Mouse (Mus musculus): ENCODE results near the gene Cad.

DNA sequence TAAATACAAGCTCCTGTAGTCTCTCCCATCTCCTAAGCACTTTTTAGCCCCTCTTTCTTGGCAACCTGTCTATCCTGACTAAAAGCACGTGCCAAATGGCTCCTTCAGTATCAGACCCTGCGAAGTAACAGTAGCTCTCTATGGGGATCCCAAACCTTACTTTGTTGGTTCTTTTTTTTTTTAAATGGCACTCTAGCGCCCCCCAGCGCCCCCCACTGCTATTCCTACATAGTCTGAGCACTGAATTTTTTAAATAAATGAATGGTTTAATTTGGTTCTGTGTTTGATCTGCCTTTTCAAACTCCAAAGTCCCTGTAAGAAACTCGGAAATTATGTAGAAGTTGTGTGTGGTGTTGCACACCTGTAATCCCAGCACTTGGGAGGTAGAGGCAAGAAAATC lies 71.5 kb downstream of the Cad start:
- TF ChIP-seq CTCF (IDR thresholded peaks at IDR 0.05; ENCODE audit: control insufficient read depth, insufficient read depth, insufficient replicate concordance, low read depth, low read length) (no peak), POLR2A (IDR thresholded peaks at IDR 0.05; ENCODE audit: control insufficient read depth, low read depth, low read length) (no peak)
